Mouse (Mus musculus): ENCODE measurements at regions not wholly inside any gene's neighbourhood (a gene's known extent, or its start where the extent isn't known, plus 50 kb on each side); places are given as distances from the start of the nearest gene placed in this dataset.

GRCm38 (mm10) chr10:21446641-21447040 is 69.5 kb downstream of the Aldh8a1 start:
- H3K9me3 ChIP-seq: no peaks in the 10 kb centered on the region
- WGBS: 80% methylated on average over 12 of the region's 12 CpGs

DNA sequence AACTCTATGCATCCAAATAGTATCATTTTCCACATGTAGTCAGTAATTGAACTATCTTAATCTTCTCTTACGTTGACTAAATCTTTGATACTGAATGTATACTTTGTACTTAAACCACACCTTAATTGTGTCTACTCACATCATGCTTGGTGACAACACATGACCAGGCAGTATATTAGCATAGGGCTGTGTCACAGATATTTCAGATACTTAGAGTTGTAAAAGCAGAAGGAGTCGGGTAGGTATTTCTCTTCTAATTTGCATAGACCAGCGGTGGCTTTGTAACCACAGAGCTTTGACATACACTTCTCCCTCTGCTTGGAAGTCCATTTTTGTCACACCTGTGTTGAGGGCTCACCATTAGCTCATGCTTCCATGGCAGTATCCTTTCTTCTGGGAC is 71.0 kb downstream of the Aldh8a1 start:
- 90% methylated on average over 3 of the region's 3 CpGs for WGBS
- H3K27ac ChIP-seq (replicated peaks): no peak overlapping the region
- H3K27me3 ChIP-seq (replicated peaks; ENCODE audit: low read depth, poor library complexity, severe bottlenecking): no peaks in the 10 kb centered on the region
- peaks cover 12% of the 10 kb centered on the region for H3K4me1 ChIP-seq
- H3K9me3 ChIP-seq: no peaks in the 10 kb centered on the region
- no peak for DNase-seq (ENCODE audit: low spot score)
- no peak overlapping the region for H3K4me3 ChIP-seq
- H3K36me3 ChIP-seq (replicated peaks): no peaks in the 10 kb centered on the region

More at GRCm38 (mm10) chr10:21446641-21447040, 69.5 kb downstream of the Aldh8a1 start:
- Histone ChIP-seq H3K27me3 (replicated peaks; ENCODE audit: low read depth, poor library complexity, severe bottlenecking) (no peaks in the 10 kb centered on the region), H3K36me3 (replicated peaks) (no peaks in the 10 kb centered on the region), H3K4me3 (no peak overlapping the region), H3K27ac (replicated peaks) (no peak overlapping the region), H3K4me1 (peaks cover 12% of the 10 kb centered on the region)
- no peak for DNase-seq (ENCODE audit: low spot score)

- H3K4me1 ChIP-seq: peaks cover 5% of the 10 kb centered on the region
- WGBS: 85% methylated on average over 5 of the region's 5 CpGs
- no peak overlapping the region for H3K4me3 ChIP-seq
- no peaks in the 10 kb centered on the region; the same call in 1 of the 2 replicates for H3K27me3 ChIP-seq (replicated peaks; ENCODE audit: low read depth, poor library complexity, severe bottlenecking)
- H3K27ac ChIP-seq (replicated peaks): no peak overlapping the region
- DNase-seq (ENCODE audit: low spot score): no peak
- no peaks in the 10 kb centered on the region for H3K36me3 ChIP-seq (replicated peaks)
- no peaks in the 10 kb centered on the region for H3K9me3 ChIP-seq
These were observed 71.9 kb downstream of the Aldh8a1 start for GRCm38 (mm10) chr10:21448942-21449341.

GRCm38 (mm10) chr10:21452611-21453010 is 75.5 kb downstream of the Aldh8a1 start:
- no peaks in the 10 kb centered on the region for H3K9me3 ChIP-seq
- H3K4me3 ChIP-seq: no peak overlapping the region

DNA sequence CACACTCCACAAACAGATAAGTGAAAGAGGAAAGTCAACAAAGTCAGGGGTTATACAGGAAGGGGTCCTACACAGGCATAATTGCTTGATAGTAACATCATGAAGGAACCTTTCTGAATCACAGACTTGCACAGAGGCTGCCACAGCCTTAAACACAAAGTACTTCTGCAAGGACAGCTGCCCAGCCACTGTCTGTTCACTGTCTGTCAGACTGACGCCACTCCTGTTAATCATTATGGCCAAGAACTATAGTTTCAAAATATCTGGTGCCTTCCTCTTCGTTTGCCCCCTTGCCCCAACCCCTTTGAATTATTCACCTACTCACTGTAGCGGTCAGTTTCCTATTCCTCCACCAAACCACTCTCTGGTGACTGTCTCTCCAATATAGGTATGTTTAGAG is 76.4 kb downstream of the Aldh8a1 start:
- Histone ChIP-seq H3K36me3 (replicated peaks) (no peaks in the 10 kb centered on the region), H3K9me3 (no peaks in the 10 kb centered on the region), H3K4me1 (peaks cover 14% of the 10 kb centered on the region), H3K27me3 (replicated peaks; ENCODE audit: low read depth, poor library complexity, severe bottlenecking) (no peaks in the 10 kb centered on the region; the same call in 1 of the 2 replicates), H3K27ac (replicated peaks) (no peak overlapping the region), H3K4me3 (no peak overlapping the region)
- WGBS: 82% methylated on average over 3 of the region's 3 CpGs
- no peak for DNase-seq (ENCODE audit: low spot score)

More at GRCm38 (mm10) chr10:21452611-21453010, 75.5 kb downstream of the Aldh8a1 start:
- WGBS: 96% methylated on average over 2 of the region's 2 CpGs
- no peaks in the 10 kb centered on the region; the same call in 1 of the 2 replicates for H3K27me3 ChIP-seq (replicated peaks; ENCODE audit: low read depth, poor library complexity, severe bottlenecking)
- peaks cover 14% of the 10 kb centered on the region for H3K4me1 ChIP-seq
- no peaks in the 10 kb centered on the region for H3K36me3 ChIP-seq (replicated peaks)
- H3K27ac ChIP-seq (replicated peaks): no peak overlapping the region
- DNase-seq (ENCODE audit: low spot score): no peak

DNA sequence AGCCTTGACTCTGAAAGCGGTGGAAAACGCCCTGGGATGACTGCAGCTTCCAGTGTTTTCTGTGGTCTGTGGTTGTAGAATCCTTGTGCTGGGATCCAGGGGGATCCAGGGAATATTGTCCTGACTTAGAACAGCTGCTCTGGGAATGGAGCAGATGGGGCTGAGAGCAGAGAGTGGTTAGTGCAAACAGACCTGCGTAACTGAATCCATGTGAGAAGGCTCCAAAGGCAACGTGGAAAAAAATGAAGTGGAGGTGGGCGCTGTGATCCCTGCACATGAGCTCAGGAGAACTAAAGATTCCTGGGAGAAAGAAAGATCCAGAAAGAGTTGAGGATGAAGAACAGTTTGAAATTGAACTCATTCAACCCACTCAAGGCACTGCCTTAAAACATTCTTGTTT is 77.1 kb downstream of the Aldh8a1 start:
- DNase-seq (ENCODE audit: low spot score): no peak
- Histone ChIP-seq H3K4me1 (peaks cover 14% of the 10 kb centered on the region), H3K9me3 (no peaks in the 10 kb centered on the region), H3K36me3 (replicated peaks) (no peaks in the 10 kb centered on the region), H3K27me3 (replicated peaks; ENCODE audit: low read depth, poor library complexity, severe bottlenecking) (no peaks in the 10 kb centered on the region; the same call in 1 of the 2 replicates), H3K4me3 (no peak overlapping the region), H3K27ac (replicated peaks) (no peak overlapping the region)
- 83% methylated on average over 5 of the region's 5 CpGs for WGBS

- Histone ChIP-seq H3K27ac (replicated peaks) (no peak overlapping the region), H3K9me3 (no peaks in the 10 kb centered on the region), H3K4me1 (peaks cover 14% of the 10 kb centered on the region), H3K4me3 (no peak overlapping the region), H3K27me3 (replicated peaks; ENCODE audit: low read depth, poor library complexity, severe bottlenecking) (no peaks in the 10 kb centered on the region; the same call in 1 of the 2 replicates), H3K36me3 (replicated peaks) (no peaks in the 10 kb centered on the region)
- WGBS: 91% methylated on average over 16 of the region's 16 CpGs
- DNase-seq (ENCODE audit: low spot score): no peak
These were observed 77.7 kb downstream of the Aldh8a1 start for GRCm38 (mm10) chr10:21454757-21455156.

GRCm38 (mm10) chr10:21455863-21456262 is 78.8 kb downstream of the Aldh8a1 start:
- H3K36me3 ChIP-seq (replicated peaks): no peaks in the 10 kb centered on the region
- H3K4me1 ChIP-seq: peaks cover 14% of the 10 kb centered on the region
- no peak overlapping the region for H3K4me3 ChIP-seq
- H3K27ac ChIP-seq (replicated peaks): no peak overlapping the region
- no peaks in the 10 kb centered on the region; the same call in 1 of the 2 replicates for H3K27me3 ChIP-seq (replicated peaks; ENCODE audit: low read depth, poor library complexity, severe bottlenecking)
- DNase-seq (ENCODE audit: low spot score): no peak
- no peaks in the 10 kb centered on the region for H3K9me3 ChIP-seq
- 71% methylated on average over 5 of the region's 5 CpGs for WGBS

GRCm38 (mm10) chr10:21456359-21456758 is 79.3 kb downstream of the Aldh8a1 start:
- Histone ChIP-seq H3K9me3 (no peaks in the 10 kb centered on the region), H3K4me1 (peaks cover 14% of the 10 kb centered on the region), H3K27me3 (replicated peaks; ENCODE audit: low read depth, poor library complexity, severe bottlenecking) (no peaks in the 10 kb centered on the region; the same call in 1 of the 2 replicates), H3K36me3 (replicated peaks) (no peaks in the 10 kb centered on the region), H3K4me3 (no peak overlapping the region), H3K27ac (replicated peaks) (no peak overlapping the region)
- DNase-seq (ENCODE audit: low spot score): no peak
- 57% methylated on average over 3 of the region's 3 CpGs for WGBS

DNA sequence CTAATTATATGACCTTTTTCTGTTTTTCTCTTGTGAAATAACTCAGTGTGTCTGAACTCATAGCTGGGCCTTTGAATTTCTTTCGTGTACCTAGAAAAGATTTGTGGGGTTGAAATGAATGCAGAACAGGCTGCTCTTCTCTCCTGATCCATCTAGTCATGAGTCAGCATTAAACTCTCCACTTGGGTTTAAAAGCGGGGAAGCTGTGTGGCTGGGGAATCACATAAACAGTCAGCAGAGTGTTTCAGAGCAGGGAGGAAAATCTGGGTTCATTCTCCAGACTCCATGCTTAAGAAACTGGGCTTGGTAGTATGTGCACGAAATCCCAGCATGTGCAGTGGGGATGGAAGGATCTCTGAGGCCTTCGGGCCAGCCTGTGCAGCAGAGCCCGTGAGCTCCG is 79.9 kb downstream of the Aldh8a1 start:
- H3K9me3 ChIP-seq: no peaks in the 10 kb centered on the region
- no peaks in the 10 kb centered on the region for H3K36me3 ChIP-seq (replicated peaks)
- H3K4me1 ChIP-seq: peaks cover 14% of the 10 kb centered on the region
- DNase-seq (ENCODE audit: low spot score): no peak
- 62% methylated on average over 6 of the region's 6 CpGs for WGBS
- no peak overlapping the region for H3K27ac ChIP-seq (replicated peaks)
- H3K27me3 ChIP-seq (replicated peaks; ENCODE audit: low read depth, poor library complexity, severe bottlenecking): no peaks in the 10 kb centered on the region; the same call in 1 of the 2 replicates
- no peak overlapping the region for H3K4me3 ChIP-seq

- no peak for DNase-seq (ENCODE audit: low spot score)
- Histone ChIP-seq H3K4me1 (peaks cover 14% of the 10 kb centered on the region), H3K9me3 (no peaks in the 10 kb centered on the region), H3K27ac (replicated peaks) (no peak overlapping the region), H3K36me3 (replicated peaks) (no peaks in the 10 kb centered on the region), H3K27me3 (replicated peaks; ENCODE audit: low read depth, poor library complexity, severe bottlenecking) (peaks cover 6% of the 10 kb centered on the region; the same call in 1 of the 2 replicates), H3K4me3 (no peak overlapping the region)
These were observed 81.5 kb downstream of the Aldh8a1 start for GRCm38 (mm10) chr10:21458608-21459007.

GRCm38 (mm10) chr10:21460062-21460461 is 83.0 kb downstream of the Aldh8a1 start:
- Histone ChIP-seq H3K27ac (replicated peaks) (no peak overlapping the region), H3K36me3 (replicated peaks) (no peaks in the 10 kb centered on the region), H3K27me3 (replicated peaks; ENCODE audit: low read depth, poor library complexity, severe bottlenecking) (peaks cover 15% of the 10 kb centered on the region), H3K4me3 (no peak overlapping the region), H3K9me3 (no peaks in the 10 kb centered on the region), H3K4me1 (peaks cover 15% of the 10 kb centered on the region)
- 77% methylated on average over 2 of the region's 2 CpGs for WGBS
- no peak for DNase-seq (ENCODE audit: low spot score)

DNA sequence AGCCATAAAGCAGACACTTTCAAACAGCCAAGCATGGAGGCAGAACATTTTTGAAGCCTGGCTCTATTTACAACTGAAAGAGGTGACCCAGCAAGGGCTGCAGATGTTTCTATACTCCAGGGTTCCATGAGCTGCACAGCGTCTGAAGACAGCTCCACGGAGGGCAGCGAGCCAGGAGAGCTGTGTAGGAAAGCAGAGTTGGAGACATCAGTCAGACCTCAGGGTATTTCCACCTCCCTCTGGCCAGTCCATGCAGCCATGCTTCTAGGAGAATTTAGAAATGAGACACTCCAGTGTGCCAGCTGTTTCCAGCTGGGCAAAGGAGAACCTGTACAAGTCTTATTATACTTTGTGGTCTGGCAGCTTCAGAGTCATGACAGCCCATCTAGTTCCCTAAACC is 85.8 kb downstream of the Aldh8a1 start:
- no peak overlapping the region for H3K4me3 ChIP-seq
- no peak for DNase-seq (ENCODE audit: low spot score)
- no peaks in the 10 kb centered on the region for H3K36me3 ChIP-seq (replicated peaks)
- peaks cover 22% of the 10 kb centered on the region for H3K27me3 ChIP-seq (replicated peaks; ENCODE audit: low read depth, poor library complexity, severe bottlenecking)
- H3K9me3 ChIP-seq: no peaks in the 10 kb centered on the region
- peaks cover 17% of the 10 kb centered on the region for H3K4me1 ChIP-seq
- 80% methylated on average over 3 of the region's 3 CpGs for WGBS
- H3K27ac ChIP-seq (replicated peaks): no peak overlapping the region

All from embryonic facial prominence, embryonic 10.5 days (tissue).